Mouse (Mus musculus): ENCODE measurements around the gene Phlpp1.

- TF ChIP-seq CTCF (IDR thresholded peaks at IDR 0.05; ENCODE audit: control insufficient read depth, insufficient read depth, low read length) (no peak), POLR2A (IDR thresholded peaks at IDR 0.05; ENCODE audit: borderline replicate concordance, control insufficient read depth, low read depth, low read length) (no peak)
These were observed 55.1 kb downstream of the Phlpp1 start for GRCm38 (mm10) chr1:106226613-106227012.
